Mouse (Mus musculus) heart, embryonic 10.5 days (tissue): ENCODE data around the gene Pappa. TPM values are rescaled to one million over a fixed set of nuclear protein-coding genes. Genes with fewer than 3 reads are reported as not detected.

Source experiments
- DNase-seq: peaks from one replicate; pipeline ENCODE4 v3.0.0-alpha.2; 2017; ENCODE audit warnings: low spot score
- H3K27ac ChIP-seq: fragments of 300-500 bp; sonication (generic); 2 replicates; pipeline ENCODE4 v1.5.1; 2016; ENCODE audit warnings: mild to moderate bottlenecking
- H3K27me3 ChIP-seq: fragments of 300-500 bp; sonication (generic); 2 replicates; pipeline ENCODE4 v1.6.1; 2016; ENCODE audit warnings: mild to moderate bottlenecking; ENCODE audit not compliant: poor library complexity, insufficient read depth, severe bottlenecking
- H3K36me3 ChIP-seq: fragments of 300-500 bp; sonication (generic); 2 replicates; pipeline ENCODE4 v1.6.1; 2016; ENCODE audit warnings: mild to moderate bottlenecking, moderate library complexity
- H3K4me1 ChIP-seq: fragments of 300-500 bp; sonication (generic); 2 replicates; pipeline ENCODE4 v1.6.1; 2016; ENCODE audit warnings: mild to moderate bottlenecking
- H3K4me3 ChIP-seq: fragments of 300-500 bp; sonication (generic); 2 replicates; pipeline ENCODE4 v1.5.1; 2016; ENCODE audit warnings: mild to moderate bottlenecking, moderate library complexity
- H3K9me3 ChIP-seq: fragments of 300-500 bp; sonication (generic); 2 replicates; pipeline ENCODE4 v1.6.1; 2016; ENCODE audit warnings: mild to moderate bottlenecking, moderate library complexity
- WGBS: fragments of 180-500 bp; shearing (Covaris S2); methylation state at CpG from one replicate; pipeline ENCODE4 v1.1.7; 2016; 5-methylcytosine and 5-hydroxymethylcytosine counted together
- polyA plus RNA-seq: library from polyadenylated mRNA; unstranded; fragments of >200 nt; fragmentation: Nextera tagmentation; extraction: Ambion mirVana; gene quantifications from 2 replicates; pipeline ENCODE4 v1.2.1, GENCODE M21; 2016

The Pappa gene
- polyA plus RNA-seq, 1 experiment from 2014 or later = 1.1 TPM

DNA sequence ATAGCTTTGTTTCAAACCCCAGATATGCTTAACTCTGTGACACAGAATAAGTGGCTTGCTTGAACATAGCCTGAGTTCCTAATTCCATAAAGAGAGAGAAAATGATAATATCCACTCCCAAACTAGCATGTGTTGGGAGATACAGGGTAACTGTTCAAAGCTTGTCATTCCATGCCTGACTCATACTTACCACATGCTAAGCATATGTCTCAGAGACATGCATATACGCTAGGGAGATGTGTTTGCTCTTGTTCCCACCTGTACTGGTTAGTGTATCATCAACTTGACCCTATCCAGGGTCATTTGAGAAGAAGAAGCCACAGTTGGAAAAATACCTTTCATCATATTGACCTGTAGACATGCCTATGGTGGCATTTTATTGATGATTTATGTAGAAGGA, 63.7 kb downstream of the Pappa start:
- Histone ChIP-seq H3K36me3 (no peaks in the 10 kb centered on the region), H3K27me3 (no peaks in the 10 kb centered on the region), H3K27ac (no peak overlapping the region), H3K4me3 (no peak overlapping the region), H3K9me3 (no peaks in the 10 kb centered on the region), H3K4me1 (no peaks in the 10 kb centered on the region)
- 82% methylated on average over 1 of the region's 1 CpGs for WGBS
- DNase-seq = no peak

DNA sequence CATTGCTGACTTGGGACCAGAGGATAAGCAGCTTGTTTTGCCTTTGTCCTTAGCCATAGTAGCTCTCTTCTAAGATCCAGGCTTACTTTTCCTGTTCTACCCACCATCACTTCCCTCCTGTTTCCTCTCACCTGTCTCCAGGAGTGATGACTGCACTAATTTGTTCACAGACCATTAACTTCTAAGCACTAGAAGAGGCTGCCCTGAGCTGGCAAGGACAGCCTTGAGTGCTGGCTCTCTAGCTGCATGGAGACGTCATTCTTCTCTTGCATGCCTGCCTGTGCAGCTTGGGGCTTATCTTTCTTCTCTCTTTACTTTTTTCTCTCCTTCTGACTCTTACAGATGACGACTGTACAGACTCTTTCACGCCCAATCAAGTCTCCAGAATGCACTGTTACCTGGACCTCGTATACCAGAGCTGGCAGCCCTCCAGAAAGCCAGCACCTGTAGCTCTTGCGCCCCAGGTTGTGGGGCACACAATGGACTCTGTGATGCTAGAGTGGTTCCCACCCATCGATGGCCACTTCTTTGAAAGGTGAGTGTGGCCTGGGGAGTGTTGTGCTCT, 65.0 kb downstream of the Pappa start:
- Histone ChIP-seq H3K27ac (no peak overlapping the region), H3K4me3 (no peak overlapping the region), H3K4me1 (no peaks in the 10 kb centered on the region), H3K27me3 (no peaks in the 10 kb centered on the region), H3K36me3 (no peaks in the 10 kb centered on the region), H3K9me3 (no peaks in the 10 kb centered on the region)
- 60% methylated on average over 6 of the region's 6 CpGs for WGBS
- DNase-seq = no peak

DNA sequence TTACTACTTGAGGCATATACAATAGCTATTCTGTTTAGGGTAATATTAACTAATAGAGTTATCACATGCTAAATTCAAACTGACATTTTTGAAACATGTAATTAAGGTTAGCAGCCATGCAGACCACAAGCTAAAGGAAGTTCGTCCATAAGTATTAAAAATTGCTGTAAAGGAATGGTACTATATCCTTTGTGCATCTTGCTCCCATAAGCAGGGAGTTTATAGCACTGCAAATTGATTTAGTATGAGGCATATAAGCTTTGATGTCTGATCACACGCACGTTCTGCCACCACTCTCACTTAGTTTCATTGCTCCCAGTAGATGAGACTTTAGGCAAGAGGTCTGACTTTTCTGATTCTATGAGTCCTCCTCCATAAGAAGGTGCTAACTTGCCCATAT, 68.8 kb downstream of the Pappa start:
- Histone ChIP-seq H3K4me1 (no peaks in the 10 kb centered on the region), H3K27ac (no peak overlapping the region), H3K4me3 (no peak overlapping the region), H3K36me3 (no peaks in the 10 kb centered on the region), H3K27me3 (no peaks in the 10 kb centered on the region), H3K9me3 (no peaks in the 10 kb centered on the region)
- DNase-seq = no peak
- 85% methylated on average over 3 of the region's 3 CpGs for WGBS

DNA sequence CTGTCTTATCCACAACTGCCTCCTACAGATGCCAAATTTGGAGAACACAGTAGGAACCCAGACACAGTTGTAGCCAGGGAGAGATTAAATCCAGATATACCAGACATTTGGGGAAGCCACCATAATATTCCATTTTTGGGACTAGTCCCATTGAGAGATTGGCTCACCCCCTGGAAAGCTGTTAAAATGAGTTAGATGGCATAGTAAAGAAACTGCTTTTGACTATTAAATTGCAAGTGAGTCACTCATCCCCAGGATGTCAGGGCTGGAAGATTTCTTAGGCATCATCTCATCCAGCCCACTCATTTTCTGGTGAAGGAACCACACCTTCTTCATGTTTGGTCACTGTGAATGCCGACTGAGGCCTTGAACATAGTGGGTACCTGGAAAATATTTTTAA, 72.0 kb downstream of the Pappa start:
- 78% methylated on average over 1 of the region's 1 CpGs for WGBS
- H3K4me3 ChIP-seq = no peak overlapping the region
- no peaks in the 10 kb centered on the region for H3K36me3 ChIP-seq
- H3K27ac ChIP-seq = no peak overlapping the region
- H3K4me1 ChIP-seq = no peaks in the 10 kb centered on the region
- H3K9me3 ChIP-seq = no peaks in the 10 kb centered on the region
- no peak for DNase-seq
- H3K27me3 ChIP-seq = no peaks in the 10 kb centered on the region

DNA sequence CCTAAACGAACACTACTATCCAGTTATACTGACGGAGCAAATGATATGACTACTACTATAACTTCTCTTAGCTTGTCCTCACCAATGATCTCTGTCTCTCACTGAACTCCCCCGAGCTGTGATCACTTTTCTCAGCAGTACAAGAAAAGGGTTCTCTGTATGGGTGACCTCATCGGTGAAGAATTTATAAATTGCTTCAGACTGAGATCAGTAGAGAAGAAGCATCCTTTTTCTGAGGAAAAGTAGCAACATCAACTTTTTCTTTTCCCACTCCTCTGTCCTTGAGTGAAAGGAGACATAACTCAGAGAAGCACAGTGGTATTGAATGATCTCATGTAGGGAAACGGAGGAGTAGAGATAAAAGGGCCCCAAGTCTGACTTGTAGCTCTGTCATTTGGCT, 79.7 kb downstream of the Pappa start:
- Histone ChIP-seq H3K27ac (no peak overlapping the region), H3K27me3 (no peaks in the 10 kb centered on the region; the same call in 1 of the 2 replicates), H3K4me1 (no peaks in the 10 kb centered on the region), H3K36me3 (no peaks in the 10 kb centered on the region), H3K9me3 (no peaks in the 10 kb centered on the region), H3K4me3 (no peak overlapping the region)
- 62% methylated on average over 5 of the region's 5 CpGs for WGBS
- DNase-seq = no peak

DNA sequence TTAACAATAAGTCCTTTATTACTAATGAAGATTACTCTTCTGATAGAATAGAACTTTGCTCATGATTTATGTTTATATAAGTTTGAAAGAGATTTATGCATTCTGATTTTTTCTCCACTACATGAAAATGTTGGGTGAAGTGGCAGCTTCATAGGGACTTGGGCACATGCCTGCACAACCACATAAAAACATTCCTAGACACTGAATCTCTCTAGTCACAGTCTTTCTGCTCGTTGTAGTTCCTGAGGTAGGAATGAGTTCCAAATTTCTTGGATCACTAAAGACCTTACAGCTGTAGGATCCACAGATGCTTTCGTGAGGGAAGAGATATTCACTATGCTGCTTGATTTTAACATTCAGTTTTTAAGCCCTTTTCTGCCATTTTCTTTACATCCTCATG, 81.5 kb downstream of the Pappa start:
- Histone ChIP-seq H3K4me1 (no peaks in the 10 kb centered on the region), H3K36me3 (no peaks in the 10 kb centered on the region), H3K9me3 (no peaks in the 10 kb centered on the region), H3K27ac (no peak overlapping the region), H3K4me3 (no peak overlapping the region), H3K27me3 (no peaks in the 10 kb centered on the region; the same call in 1 of the 2 replicates)
- WGBS = 76% methylated on average over 2 of the region's 2 CpGs
- no peak for DNase-seq

DNA sequence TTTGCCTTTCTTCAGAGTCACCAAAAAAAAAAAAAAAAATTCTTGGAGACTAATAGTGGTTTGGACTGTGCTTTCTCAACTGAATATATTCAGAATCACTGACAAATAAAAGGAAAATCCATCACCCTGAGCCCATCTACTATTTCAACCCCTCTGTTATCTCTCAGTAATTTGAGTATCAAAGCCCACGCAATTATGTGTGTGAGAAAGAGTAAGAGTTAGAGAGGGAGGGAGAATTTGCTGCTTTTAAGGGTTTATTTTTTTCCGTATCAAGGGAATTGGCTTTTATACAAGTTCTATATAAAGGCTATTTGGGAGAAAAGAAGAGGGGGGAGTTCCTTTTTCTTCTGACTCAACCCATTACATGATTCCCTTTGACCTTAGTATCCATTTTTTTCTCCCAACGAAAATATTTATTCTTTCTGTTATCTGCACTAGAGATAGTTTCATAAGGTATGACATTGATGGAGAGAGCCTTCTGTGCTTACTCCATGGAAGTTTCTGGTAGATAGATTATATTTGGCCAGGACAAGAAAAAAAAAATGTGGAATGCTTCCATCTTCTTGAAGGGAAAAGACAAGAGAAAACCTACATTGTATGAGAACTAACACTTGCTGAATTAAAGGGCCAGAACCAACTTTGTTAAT, 85.5 kb downstream of the Pappa start:
- no peaks in the 10 kb centered on the region for H3K9me3 ChIP-seq
- 64% methylated on average over 3 of the region's 3 CpGs for WGBS
- H3K4me3 ChIP-seq = no peak overlapping the region
- no peaks in the 10 kb centered on the region for H3K4me1 ChIP-seq
- H3K27me3 ChIP-seq = no peaks in the 10 kb centered on the region; the same call in 1 of the 2 replicates
- no peaks in the 10 kb centered on the region for H3K36me3 ChIP-seq
- no peak overlapping the region for H3K27ac ChIP-seq
- DNase-seq = no peak

DNA sequence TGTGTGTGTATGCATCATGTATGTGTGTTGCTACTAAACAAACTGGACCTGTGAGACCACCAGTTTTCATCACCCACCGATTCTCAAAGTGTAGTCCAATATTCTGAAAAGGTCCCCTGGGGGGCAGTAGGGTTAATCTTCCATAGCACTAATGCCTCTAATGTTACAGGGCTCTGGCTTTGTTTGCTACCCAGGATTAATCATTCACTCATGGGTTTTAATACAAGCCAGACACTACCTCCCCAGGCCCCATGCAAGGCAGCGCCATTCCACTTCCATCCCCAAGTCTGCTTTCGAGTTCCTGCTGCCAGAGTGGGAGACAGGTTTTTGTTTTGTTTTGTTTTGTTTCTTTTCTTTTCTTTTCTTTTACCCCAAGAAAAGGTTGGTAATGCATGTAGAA, 92.7 kb downstream of the Pappa start:
- Histone ChIP-seq H3K4me1 (peaks cover 8% of the 10 kb centered on the region; the same call in 1 of the 2 replicates), H3K36me3 (no peaks in the 10 kb centered on the region), H3K4me3 (no peak overlapping the region), H3K27ac (no peak overlapping the region), H3K27me3 (no peaks in the 10 kb centered on the region), H3K9me3 (no peaks in the 10 kb centered on the region)
- DNase-seq = no peak
- 39% methylated on average over 3 of the region's 3 CpGs for WGBS

DNA sequence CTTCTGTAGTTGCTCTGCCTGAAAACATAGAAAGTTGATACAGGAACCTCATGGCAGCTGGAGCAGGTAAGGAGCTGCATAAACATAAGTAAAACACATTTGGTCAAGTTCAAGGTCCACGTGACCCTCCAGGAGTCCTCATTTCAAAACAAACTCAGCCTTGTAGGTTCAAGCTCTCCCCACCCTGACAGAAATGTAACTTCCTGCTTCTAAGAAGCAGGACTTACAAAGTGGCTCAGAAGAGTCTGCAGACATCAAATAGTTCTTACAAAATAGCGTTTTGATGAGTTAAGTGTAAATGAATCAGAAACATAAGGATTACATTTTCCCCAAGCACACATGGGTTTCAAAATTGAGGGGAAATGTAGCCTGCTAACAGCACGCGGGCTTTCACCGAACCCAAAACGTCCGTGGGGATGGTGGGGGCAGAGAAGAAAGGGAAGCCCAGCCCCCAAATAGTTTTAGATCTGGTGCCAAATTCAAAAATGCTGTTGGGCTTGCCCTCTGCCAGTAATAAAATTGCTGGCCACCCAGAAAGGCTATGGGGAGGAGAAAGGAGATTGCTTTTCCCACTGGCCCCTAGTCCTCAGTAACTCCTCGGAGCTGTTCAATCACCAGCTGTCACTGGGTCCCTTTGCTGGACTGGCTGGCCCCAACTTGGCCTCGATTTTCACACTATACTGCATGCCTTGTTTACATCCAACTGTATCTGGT, 93.8 kb downstream of the Pappa start:
- Histone ChIP-seq H3K27ac (no peak overlapping the region), H3K9me3 (no peaks in the 10 kb centered on the region), H3K36me3 (no peaks in the 10 kb centered on the region), H3K4me1 (peaks cover 8% of the 10 kb centered on the region; the same call in 1 of the 2 replicates), H3K4me3 (no peak overlapping the region), H3K27me3 (no peaks in the 10 kb centered on the region)
- WGBS = 45% methylated on average over 9 of the region's 9 CpGs
- no peak for DNase-seq

DNA sequence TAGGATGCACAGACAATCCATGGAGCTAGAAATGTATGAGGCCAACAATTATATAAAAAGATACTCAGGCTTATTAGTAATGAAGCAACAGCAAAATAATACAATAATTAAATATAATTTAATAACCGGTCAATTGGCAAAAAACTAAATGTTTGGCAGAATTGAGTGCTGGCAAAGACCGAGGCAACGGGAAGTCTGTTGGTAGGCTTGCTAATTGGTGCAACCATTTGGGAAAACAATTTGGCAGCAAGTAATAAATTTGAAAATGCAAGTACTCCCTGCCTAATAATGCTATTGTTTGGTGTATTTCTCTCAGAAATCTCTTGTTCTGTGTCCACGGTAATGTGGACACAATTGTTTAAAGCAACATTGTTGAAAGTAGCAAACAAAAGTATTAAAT, 99.9 kb downstream of the Pappa start:
- no peaks in the 10 kb centered on the region for H3K27me3 ChIP-seq
- no peaks in the 10 kb centered on the region for H3K4me1 ChIP-seq
- DNase-seq = no peak
- no peak overlapping the region for H3K27ac ChIP-seq
- H3K4me3 ChIP-seq = no peak overlapping the region
- WGBS = 87% methylated on average over 4 of the region's 4 CpGs
- no peaks in the 10 kb centered on the region for H3K9me3 ChIP-seq
- no peaks in the 10 kb centered on the region for H3K36me3 ChIP-seq

DNA sequence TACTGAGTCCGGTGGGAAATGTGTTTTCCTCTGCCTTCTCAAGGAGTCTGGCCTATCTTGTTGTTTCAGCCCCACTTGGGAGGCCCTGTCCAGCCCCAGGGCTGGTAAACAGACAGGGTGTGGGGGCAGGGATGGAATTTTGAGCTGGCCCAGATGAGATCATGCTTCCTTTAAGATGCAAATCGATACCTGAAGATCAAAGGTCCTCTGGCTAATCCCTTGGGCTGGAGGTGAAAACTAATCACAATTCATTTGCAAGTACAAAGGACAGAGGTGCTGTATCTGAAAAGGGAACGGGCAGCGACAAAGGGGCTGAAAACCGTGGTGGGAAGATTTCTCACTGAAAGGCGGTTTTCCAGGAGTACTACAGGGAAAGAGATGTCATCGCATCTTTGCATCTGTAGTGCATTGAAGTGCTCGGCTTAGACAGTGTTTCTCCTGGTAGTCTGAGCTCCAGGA, 114.6 kb downstream of the Pappa start:
- no peaks in the 10 kb centered on the region for H3K9me3 ChIP-seq
- H3K4me3 ChIP-seq = no peak overlapping the region
- 2% methylated on average over 8 of the region's 8 CpGs for WGBS
- peaks cover 30% of the 10 kb centered on the region for H3K4me1 ChIP-seq
- H3K27me3 ChIP-seq = 0 out of 2 replicates have a peak, but pooled peaks cover 3% of the 10 kb centered on the region
- no peaks in the 10 kb centered on the region for H3K36me3 ChIP-seq
- H3K27ac ChIP-seq = peak overlapping the region; percentile 22; the same call in 1 of the 2 replicates
- DNase-seq = peak; percentile 78

DNA sequence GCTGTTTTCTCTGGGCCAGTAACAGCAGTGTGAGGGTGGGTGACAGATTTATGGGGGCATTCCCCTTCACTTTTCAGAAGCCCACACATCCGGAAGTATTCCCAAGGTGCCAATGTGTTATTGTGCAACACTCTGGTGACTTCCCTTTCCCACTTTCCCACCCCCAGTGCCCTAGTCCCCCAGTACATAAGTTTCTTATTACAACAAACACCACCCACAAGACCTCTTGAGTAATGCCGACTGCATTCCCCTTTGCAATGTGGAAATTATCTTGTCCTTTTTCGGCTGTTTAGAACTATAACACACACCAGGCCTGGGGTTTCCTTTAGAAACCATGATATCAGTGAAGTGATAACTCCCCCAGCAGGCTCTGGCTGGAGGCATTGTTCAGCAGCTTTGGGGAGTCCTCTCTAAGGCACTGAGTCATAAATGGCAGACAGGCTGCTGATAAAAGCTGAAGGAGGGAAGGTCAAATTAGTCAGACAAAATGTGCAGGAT, 118.5 kb downstream of the Pappa start:
- H3K4me1 ChIP-seq = peaks cover 34% of the 10 kb centered on the region
- 6% methylated on average over 3 of the region's 3 CpGs for WGBS
- H3K36me3 ChIP-seq = no peaks in the 10 kb centered on the region
- 0 out of 2 replicates have a peak, but pooled peaks cover 3% of the 10 kb centered on the region for H3K27me3 ChIP-seq
- 0 out of 2 replicates have a peak overlapping the region, but pooled peaks have one; percentile 31 for H3K27ac ChIP-seq
- no peak overlapping the region for H3K4me3 ChIP-seq
- H3K9me3 ChIP-seq = no peaks in the 10 kb centered on the region
- DNase-seq = peak; percentile 81

DNA sequence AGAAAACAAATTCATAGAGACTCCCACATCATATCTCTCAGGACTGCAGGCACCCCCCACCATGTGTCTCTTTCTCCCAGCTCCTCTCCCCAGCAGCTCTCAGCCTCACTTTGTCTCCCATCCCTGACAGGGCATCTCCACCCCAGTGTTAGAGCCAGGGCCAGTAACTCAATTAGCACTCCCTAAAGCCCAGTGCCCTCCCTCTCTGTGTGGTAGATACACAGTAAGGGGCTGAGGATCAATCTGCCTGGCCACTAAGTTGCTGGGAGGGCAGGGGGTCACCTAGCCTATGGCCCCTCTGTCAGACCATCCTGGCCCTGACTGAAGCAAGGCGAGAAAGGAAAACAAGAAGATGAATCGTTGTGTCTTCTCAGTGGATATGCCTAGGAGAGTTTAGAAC, 119.3 kb downstream of the Pappa start:
- Histone ChIP-seq H3K27me3 (0 out of 2 replicates have a peak, but pooled peaks cover 3% of the 10 kb centered on the region), H3K27ac (peak overlapping the region; percentile 54), H3K36me3 (no peaks in the 10 kb centered on the region), H3K9me3 (no peaks in the 10 kb centered on the region), H3K4me3 (no peak overlapping the region), H3K4me1 (peaks cover 28% of the 10 kb centered on the region)
- 9% methylated on average over 2 of the region's 2 CpGs for WGBS
- DNase-seq = no peak
